Mouse (Mus musculus): Measurements from ENCODE around the gene Cacna1c. TPM values are rescaled to one million over a fixed set of nuclear protein-coding genes. Genes with fewer than 3 reads are reported as not detected.

The Cacna1c gene
- total RNA-seq, 4 experiments from 2014 or later = 52.8 to 62.4 (median 55.1) TPM

DNA sequence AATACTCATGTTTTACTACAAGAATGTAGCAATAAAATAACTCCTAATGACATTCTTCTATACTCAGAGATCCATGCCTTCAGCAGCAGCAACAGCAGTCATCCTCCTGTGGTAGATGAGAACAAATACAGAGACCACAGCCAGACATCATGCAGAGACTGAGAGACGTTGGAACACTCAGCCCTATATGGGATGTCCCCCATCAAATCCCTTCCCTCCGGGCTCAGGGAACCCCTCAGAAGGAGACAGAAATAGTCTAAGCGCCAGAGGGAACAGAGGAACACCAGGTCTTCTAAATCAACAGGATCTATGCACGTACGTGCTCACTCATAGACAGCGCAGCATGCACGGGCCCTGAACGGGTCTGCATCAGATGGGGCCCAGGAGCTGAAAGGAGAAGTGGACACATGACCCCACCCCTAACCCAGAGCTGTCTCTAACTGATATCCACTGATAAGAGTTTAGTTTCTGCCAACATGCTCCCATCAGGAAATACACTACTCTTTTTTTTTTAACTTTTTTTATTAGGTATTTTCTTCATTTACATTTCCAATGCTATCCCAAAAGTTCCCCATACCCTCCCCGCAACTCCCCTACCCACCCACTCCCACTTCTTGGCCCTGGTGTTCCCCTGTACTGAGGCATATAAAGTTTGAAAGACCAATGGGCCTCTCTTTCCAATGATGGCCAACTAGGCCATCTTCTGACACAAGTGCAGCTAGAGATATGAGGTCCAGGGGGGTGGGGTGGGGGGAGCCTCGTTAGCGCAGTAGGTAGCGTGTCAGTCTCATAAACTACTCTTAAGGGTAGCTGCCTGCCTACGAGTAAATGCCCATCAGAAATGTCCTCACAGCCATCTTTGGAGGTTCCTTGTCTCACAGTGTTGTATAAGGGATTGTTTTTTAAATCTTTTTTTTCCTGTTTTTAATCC lies 182.8 kb downstream of the Cacna1c start:
- no peak for DNase-seq (ENCODE audit: low spot score in 2 of 2)

DNA sequence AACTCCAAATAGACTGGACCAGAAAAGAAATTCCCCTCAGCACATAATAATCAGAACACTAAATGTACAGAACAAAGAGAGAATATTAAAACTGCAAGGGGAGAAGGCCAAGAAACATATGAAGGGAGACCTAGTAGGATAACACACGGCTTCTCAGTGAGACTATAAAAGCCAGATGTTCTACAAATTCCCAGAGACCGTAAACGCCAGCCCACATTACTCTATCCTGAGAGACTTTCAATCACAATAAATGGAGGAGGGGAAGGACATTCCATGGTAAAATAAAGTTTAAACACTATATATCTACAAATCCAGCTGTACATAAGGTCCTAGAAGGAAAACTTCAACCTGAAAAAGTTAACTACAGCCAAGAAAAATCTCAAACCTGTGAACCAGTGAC lies 185.3 kb downstream of the Cacna1c start:
- DNase-seq (ENCODE audit: low spot score in 2 of 2) = no peak

DNA sequence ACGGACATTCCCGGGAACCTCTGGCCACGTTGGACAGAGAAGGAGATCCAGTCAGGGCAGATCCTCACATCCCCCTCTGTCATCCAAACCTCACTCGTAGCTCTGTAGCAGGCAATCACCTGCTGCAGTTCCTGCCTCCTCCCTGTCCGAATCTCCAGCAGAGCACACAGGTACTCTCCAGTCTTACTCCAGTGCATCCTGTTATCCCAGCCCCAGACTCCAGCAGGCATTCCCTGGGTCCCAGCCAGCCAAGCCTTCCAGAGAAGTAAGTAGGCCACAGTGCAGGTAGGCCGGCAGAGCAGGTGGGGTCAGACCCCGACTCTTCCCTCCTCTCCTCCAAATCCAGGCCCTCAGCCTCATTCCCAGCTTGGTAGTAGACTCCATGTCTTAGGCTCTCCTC lies 186.7 kb downstream of the Cacna1c start:
- DNase-seq (ENCODE audit: low spot score in 2 of 2) = no peak

DNA sequence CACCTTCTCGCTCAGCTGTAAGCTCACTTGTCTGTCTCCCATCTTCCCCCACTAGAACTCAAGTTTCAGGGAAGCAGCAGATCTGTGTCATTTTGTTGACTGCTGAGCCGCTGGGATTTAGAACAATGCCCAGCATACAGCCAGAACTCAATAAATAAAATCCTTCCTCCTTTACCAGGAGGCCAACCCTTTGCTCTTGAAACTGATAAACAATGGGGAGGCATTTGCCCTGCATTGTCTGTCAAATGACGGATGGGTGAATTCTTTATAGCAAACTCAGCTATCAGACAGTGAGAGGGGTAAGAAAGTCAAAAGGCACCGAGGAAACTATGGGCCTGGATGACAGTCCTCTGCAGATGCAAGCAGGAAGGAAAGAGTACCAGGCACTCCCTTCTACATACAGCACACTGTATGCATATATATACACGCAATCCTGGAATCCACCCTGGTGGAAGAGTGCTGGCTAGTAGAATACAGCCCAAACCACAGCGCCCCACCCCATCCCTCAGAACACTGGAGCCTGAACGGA lies 187.5 kb downstream of the Cacna1c start:
- DNase-seq (ENCODE audit: low spot score in 2 of 2) = no peak

DNA sequence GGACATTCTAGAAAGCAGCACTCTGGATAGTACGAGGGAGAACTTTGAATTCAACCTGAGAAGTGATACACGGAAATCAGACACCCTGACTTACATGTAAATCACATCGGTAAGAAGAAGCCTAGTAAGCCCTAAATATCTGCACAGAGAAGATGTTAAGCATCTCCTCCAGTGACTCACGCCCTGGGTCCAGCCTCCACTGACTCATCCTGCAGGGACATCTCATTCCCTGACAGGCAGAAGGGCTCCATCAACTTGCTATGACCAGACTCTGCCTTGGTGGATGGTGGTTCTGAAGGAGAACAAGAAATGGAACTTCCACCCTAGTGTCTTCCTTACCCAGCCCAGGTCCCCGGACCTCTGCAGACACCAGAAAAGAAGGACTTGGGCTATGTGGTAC lies 191.6 kb downstream of the Cacna1c start:
- no peak for DNase-seq (ENCODE audit: low spot score in 2 of 2)

DNA sequence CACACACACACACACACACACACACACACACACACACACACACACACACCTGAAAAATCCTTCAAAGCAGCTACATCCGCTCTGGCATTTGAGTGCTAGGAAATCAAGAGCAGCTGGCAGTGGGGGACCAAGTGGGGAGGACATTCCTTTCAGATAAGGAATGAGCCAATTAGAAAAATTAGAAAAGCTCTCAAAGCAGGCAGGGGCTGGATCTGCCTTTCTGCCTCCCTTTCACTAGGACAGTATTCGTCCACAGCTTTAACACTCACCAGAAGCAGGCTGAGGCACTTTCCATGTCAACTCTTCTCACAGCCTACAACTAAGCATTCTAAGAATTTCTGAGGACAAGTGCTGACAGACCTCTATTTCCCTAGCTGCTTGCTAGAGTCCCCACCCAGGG lies 194.8 kb downstream of the Cacna1c start:
- DNase-seq (ENCODE audit: low spot score in 2 of 2) = no peak

DNA sequence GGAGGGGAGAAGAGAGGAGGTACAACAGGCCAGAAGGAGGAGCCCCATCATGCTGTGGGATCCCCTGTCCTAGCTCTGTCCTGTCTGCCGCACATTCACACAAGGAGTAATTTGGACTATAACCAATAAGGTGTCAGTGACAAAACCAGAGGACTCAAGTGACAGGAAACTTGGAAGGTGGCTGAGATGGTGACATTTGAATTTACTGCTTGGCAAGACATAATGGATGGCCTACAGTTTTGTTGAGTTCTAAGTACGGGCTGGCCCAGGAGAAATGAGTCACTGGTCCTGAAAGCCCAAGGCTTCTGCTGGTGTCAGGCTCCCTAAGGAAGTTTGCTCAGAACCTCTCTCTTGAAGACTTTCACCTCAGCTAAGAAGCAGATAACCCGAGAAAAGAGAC lies 196.0 kb downstream of the Cacna1c start:
- DNase-seq (ENCODE audit: low spot score in 2 of 2) = no peak

DNA sequence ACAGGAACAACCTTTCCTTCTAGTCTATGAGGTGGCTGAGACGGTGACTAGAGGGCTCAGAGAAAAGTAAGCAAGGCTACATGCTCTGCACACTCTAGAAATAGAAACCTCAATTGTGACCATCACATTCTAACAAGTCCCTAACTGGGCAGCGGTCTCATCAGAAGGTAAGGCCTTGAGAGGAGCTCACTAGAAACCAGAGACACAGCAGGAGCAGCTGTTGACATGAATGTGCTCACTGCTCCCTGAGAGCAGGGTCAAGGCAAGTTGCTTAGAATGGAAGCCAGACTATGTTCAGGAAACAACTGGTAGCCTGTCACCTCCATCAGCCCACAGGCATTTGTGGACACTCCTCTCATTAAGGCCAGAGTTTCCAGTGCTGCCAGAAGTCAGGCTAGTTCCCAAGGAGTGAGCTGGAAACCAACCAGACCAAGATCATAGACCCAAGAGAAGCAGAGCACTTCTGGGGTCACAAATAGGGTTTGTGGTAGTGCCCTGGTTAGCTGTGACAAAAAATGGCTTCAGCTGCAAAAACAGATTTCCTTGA lies 196.8 kb downstream of the Cacna1c start:
- no peak for DNase-seq (ENCODE audit: low spot score in 2 of 2)

DNA sequence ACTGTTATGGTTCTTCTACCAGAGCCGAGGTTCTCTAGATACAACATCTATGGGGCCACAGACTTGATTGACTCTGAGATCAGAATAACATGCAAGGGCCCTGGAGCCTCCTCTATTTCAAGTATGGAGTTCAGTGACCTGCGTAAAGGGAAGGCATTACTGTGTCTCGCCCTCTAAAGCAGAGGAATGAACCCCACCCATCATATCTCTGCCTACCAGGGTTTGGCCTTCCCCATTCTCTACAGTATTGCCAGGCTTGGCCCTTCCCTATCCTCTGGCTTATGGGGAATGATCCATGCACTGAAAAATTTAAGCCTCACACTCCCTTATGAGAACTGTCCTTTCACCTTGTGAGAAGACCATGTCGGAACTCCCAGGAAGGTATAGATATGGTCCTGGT lies 198.8 kb downstream of the Cacna1c start:
- DNase-seq (ENCODE audit: low spot score in 2 of 2) = no peak

DNA sequence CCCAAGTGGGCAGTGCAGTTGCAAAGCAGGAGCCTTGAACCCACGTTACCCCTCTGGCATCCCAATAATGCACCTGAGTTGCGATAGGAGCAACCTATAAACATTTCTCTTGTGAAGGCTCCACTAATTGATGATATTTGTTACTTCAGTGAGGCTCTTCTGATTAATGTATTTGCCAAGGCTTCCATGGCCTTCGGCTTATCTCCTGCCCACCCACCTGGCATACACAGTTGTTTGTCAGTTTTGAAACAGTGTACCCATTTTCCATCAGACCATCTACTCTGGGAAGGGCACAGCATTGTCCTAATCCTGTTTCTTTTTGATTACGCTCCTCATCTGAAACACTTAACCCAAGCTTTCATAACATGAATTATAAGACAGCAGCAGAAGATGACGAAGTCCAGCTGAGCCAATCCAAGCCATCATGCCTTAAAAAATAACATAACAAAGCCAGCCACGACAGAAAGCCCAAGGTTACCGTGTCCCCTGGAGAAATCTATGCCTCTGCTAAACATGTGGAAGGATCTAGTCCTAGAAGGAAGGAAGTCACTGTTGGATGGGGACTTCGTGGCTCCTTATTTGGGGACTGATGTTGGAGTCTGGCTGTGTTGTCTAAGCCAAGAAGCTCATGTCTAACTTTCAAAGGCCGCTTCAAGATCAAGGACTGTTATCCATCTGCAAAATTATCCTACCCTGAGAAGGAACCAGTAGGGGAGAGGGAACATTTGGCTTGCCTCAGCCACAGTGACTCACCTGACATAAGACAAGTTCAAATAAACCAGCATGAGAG lies 201.8 kb downstream of the Cacna1c start:
- no peak for DNase-seq (ENCODE audit: low spot score in 2 of 2)

DNA sequence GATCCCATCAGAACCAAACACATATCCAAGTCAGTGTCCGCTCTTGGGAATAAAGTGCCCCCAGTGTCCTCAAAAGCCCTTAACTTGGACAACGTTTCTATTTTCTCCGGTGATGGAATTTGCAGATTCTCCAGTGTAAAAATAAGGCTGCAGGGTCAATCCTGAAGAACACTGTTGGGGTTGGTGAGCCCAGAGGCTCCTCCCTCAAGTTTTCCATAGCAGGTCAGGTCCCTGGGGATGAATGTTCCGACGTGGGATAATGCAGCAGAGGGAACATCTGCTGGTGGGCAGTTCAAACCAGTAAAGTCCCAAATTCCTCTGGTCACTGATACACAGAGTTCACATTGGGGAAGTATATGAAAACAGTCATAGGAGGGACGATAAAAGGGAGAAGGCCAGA lies 203.8 kb downstream of the Cacna1c start:
- DNase-seq (ENCODE audit: low spot score in 2 of 2) = no peak

DNA sequence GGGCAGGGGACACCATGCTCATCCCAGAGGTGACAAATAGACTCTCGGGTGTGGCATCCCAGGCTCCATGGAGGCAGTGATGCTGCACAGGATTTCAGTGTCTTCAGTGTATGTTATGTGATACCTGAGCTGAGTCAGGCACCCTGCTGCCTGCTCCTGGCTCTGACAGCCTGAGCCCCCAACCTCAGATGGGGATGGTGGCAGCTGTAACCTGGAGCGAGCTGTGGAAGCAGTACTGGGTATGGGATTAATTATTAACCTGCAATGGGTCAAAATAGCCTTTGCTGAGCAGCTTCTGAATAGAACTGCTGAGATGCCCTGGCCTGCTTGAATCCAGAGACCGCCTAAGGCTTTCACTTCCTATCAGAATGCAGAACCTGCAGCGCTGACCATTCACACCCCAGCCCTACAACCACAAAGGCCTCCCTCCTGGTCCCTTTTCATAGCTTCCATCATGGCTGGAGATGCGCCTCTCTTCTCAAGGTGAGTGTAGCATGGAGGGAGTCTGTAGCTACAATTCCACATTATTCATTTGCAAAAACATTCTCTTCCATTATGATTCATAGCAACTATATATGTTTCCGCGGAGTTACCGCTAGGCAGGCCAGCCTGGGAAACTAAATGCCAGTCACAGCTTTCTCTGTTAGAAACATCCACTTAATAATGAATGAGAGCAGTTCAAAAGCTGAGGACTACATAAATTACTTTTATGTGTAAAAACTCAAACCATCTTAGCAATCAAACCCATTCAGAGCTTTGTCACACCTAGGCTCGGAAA lies 206.0 kb downstream of the Cacna1c start:
- no peak for DNase-seq (ENCODE audit: low spot score in 2 of 2)

DNA sequence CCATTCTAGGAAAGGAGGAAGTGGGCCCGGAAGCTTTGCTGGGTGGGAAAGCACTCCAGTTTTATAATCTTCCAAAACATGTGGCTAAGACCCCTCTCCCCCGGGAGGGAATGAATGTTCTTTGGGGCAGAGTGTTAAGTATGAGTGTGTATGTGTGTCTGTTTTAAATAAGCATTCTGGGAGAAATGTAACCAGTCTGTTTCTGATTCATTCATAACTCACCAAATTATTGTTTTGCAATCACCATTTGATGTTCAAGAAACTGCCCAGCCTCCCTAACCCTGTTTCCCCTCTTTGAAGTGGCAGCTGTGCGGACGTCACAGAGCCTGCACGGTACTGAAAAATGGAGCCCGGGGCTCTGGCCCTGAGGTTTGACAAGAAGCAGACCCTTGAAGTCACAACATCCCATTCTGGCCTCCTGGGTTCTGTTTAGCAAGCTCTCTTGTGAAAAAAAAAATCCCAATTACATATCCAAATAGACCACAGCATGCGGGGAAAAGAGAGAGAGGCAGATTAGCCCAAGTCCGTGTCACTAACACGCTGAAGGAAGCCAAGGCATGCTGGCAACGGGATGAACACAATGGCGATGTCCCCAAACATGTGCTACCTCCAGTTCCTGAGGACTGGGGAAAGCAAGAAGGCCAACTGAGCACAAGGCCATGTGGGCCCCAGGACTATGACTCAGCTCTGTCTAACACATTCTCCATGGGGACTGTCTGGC lies 211.9 kb downstream of the Cacna1c start:
- DNase-seq (ENCODE audit: low spot score in 2 of 2) = no peak

DNA sequence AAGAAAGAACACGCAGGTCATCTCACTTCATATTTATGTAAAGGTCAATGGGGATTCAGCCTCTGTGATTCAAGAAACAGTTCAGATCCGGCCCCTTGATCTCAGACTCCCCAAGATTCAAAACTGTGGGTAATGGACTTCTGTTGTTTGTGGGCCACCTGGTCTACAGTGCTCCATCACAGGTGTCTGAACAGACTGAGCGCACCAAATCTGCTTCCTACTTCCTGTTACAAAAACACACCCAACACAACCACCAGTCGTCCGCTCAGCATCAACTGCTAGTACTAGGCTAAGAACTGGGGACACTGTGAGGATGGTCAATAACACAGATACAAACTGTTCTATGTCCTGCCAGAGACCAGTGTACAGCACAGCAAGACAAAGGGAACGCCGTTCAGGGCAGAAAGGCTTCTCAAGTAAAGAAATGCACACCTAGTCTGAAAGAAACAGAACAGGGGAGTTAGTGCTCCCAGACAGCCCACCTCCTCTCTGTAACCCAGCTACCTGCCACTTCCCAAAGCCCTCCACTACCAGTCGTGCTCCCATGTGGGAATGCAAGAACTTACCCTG lies 212.7 kb downstream of the Cacna1c start:
- no peak for DNase-seq (ENCODE audit: low spot score in 2 of 2)

DNA sequence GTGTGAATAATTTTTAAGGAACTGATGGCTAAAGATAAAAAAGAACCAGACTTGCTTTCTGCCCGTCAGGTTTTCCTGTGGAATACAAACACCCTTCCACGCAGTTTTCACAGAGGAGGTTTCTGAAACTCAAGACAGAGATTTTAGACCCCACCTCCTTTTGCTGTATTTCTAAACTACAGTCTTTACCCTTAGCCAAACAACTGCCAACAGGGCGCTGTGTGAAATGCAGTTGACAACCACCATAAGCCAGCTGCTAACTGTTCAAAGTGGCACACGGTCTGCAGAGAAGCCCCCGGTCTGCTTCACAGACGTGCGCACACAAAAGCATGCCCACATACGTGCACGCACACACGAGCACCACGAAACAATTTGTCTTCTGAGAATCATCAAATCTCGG lies 216.0 kb downstream of the Cacna1c start:
- no peak for DNase-seq (ENCODE audit: low spot score in 2 of 2)

DNA sequence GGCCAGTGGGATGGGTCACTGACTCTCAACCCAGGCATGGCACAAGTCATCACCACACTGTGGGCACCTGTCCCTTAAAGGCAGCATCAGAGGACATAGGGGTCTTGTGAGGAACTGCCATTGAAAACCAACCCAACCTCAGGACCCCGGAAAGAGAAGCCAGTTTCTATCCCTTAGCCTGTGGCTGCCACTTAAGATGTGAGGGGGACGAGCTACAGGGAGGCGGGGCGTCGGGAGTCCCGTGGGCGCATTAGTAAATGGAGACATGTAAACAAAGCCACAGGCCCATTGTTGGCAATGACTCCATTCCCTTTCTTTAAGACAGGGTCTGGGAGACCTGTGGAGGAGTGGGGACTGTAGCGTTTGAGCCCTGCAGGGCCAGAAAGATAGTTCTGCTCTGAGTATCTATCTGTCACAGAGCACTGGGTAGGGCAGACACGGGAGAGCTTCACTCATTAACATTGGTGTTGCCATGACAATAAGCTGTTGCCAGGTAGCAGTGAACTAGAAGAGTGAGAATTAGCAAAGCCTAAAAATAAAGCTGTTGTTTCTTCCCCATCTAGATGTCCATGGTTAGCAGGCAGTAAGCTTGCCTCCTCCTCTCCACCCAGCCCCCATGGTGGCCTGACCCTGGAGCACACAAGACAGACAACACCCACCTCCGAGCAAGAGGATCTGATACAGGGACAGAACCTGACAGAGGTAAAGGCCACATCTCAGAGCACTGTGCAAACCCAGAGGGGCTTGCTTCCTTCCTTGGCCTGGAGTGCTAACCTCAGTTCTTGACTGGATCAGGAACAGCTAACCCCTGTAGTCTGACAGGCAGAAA lies 218.6 kb downstream of the Cacna1c start:
- DNase-seq (ENCODE audit: low spot score in 2 of 2) = peak; percentile 56 to 75

DNA sequence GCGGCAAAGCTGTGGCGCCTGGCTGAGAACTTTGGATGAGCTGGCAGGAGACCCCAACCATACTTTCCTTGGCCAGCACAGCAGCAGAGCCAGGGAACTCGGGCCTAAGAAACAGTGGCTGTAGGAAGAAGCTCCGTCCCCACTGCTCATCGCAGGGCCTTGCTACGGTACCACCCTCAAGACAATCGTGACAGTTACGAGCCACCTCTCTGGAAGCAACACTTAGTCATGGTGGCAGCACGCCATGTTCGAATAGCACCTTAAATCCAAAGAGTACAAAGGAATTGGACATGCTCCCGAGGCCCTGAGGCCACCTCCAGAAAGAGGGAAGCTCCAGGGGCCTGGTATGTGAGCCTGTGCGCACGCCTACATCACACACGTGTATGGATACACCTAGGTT lies 219.6 kb downstream of the Cacna1c start:
- DNase-seq (ENCODE audit: low spot score in 2 of 2) = peak; percentile 29 to 77

DNA sequence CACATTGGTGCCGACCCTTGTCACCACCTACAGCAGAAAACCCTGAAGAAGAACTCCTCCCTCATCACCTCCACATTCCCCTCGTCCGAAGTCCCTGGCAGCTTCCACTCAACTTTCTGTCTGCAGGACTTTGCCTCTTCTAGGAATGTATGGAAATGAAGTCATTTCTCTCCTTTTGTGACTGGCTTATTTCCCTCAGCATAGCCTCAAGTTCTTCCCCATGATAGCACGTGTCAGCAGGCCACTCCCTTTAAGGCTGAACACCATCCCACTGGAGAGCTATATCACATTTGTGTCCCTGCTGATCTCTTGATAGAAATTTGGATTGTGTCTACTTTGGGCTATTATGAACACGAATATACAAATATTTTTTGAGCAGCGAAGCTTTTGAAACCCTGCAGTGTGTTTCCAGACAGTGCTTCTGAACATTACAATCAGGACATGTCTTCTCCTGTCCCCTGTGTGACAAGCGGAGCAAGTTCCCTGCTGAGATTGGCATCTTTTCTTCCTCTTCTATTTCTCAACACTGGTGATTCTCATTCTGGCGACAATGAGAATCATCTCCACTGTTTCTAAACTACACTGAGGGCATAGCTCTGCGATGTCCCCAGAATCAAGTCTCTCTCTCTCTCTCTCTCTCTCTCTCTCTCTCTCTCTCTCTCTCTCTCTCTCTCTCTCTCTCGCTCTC lies 224.2 kb downstream of the Cacna1c start:
- no peak for DNase-seq (ENCODE audit: low spot score in 2 of 2)

DNA sequence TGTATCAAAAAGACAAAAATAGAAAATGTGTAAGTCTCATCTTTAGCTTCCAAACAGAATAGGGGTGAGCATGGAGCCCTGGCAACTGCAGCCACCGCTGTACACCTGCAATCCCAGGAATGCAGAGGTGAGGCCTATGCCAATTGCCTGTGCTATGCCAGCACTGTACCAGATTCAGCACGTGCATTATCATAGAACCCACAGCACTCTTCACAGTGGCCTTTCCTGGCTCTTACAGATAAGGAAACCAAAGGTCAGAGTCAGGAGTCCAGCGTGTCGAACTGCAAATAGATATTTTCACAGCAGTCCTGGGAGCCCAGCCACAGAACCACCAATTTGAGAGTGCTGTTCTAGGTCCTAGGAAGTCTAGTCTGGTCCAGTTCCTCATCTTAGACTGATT lies 227.4 kb downstream of the Cacna1c start:
- no peak for DNase-seq (ENCODE audit: low spot score in 2 of 2)
